Mouse (Mus musculus) lung, postnatal 0 days (tissue): ENCODE measurements around the gene Ttll3.

ENCODE experiments used
- CTCF ChIP-seq: IDR thresholded peaks from 2 replicates; pipeline ENCODE4 v1.5.1; 2016; ENCODE audit warnings: antibody characterized with exemption, mild to moderate bottlenecking
- EP300 ChIP-seq: IDR thresholded peaks from 2 replicates; pipeline ENCODE4 v1.6.1; 2016; ENCODE audit warnings: antibody characterized with exemption, mild to moderate bottlenecking, control low read depth

- TF ChIP-seq CTCF (no peak), EP300 (no peak)
Measured at GRCm38 (mm10) chr6:113386025-113386424, 3.0 kb upstream of the Ttll3 start.
